Mouse (Mus musculus) kidney, adult 2 months (tissue): ENCODE measurements around the gene Lrrc38. TPM values are rescaled to one million over a fixed set of nuclear protein-coding genes. Genes with fewer than 3 reads are reported as not detected.

Source experiments
- DNase-seq: peaks from one replicate; pipeline ENCODE4 v3.0.0; 2021
- H3K27ac ChIP-seq: fragments of 200-500 bp; 2 replicates; pipeline ENCODE4 v1.5.1; 2012; ENCODE audit warnings: low read depth, low read length, control low read depth, inconsistent platforms; ENCODE audit not compliant: insufficient read depth
- H3K27me3 ChIP-seq: fragments of 200-500 bp; replicated peaks from 2 replicates; pipeline ENCODE4 v1.6.1; 2012; ENCODE audit warnings: mild to moderate bottlenecking, moderate library complexity, low read length, inconsistent platforms; ENCODE audit not compliant: control insufficient read depth, insufficient read depth
- H3K36me3 ChIP-seq: fragments of 200-500 bp; 2 replicates; pipeline ENCODE4 v1.6.1; 2012; ENCODE audit warnings: mild to moderate bottlenecking, moderate library complexity, low read length, inconsistent platforms; ENCODE audit not compliant: control insufficient read depth, insufficient read depth
- H3K4me1 ChIP-seq: fragments of 200-500 bp; 2 replicates; pipeline ENCODE4 v1.6.1; 2011; ENCODE audit warnings: low read length; ENCODE audit not compliant: control insufficient read depth, insufficient read depth
- H3K4me3 ChIP-seq: fragments of 200-500 bp; 2 replicates; pipeline ENCODE4 v1.5.1; 2011; ENCODE audit warnings: mild to moderate bottlenecking, low read depth, low read length, control low read depth; ENCODE audit not compliant: insufficient read depth
- CTCF ChIP-seq: fragments of 200-500 bp; conservative IDR thresholded peaks from 2 replicates; pipeline ENCODE4 v1.5.1; 2011; ENCODE audit warnings: low read depth, mild to moderate bottlenecking, control low read depth, low read length, moderate library complexity, mixed read lengths; ENCODE audit not compliant: insufficient read depth, insufficient read length
- POLR2A ChIP-seq: fragments of 200-500 bp; IDR thresholded peaks from one replicate; pipeline ENCODE4 v1.6.1; 2011; ENCODE audit warnings: low read depth, low read length, control low read depth
- WGBS: fragments of 180-500 bp; shearing (Covaris S2); methylation state at CpG from one replicate; pipeline ENCODE4 v1.1.7; 2018; 5-methylcytosine and 5-hydroxymethylcytosine counted together
- polyA plus RNA-seq: library from polyadenylated mRNA; depleted of rRNA; stranded (reverse); fragments of >200 nt; gene quantifications from 2 replicates; pipeline ENCODE4 v1.2.3, GENCODE M21; 2012

Gene Lrrc38
- polyA plus RNA-seq, 1 experiment = 0.06 TPM

GRCm38 (mm10) chr4:143350047-143351015, 774 bp downstream of the Lrrc38 start:
- Histone ChIP-seq H3K27ac (no peak overlapping the region), H3K36me3 (no peaks in the 10 kb centered on the region), H3K4me3 (no peak overlapping the region), H3K27me3 (no peaks in the 10 kb centered on the region), H3K4me1 (no peaks in the 10 kb centered on the region)
- no peak for DNase-seq
- WGBS = 5% methylated on average over 72 of the region's 72 CpGs
- no peak for TF ChIP-seq POLR2A
- no peak for TF ChIP-seq CTCF

DNA sequence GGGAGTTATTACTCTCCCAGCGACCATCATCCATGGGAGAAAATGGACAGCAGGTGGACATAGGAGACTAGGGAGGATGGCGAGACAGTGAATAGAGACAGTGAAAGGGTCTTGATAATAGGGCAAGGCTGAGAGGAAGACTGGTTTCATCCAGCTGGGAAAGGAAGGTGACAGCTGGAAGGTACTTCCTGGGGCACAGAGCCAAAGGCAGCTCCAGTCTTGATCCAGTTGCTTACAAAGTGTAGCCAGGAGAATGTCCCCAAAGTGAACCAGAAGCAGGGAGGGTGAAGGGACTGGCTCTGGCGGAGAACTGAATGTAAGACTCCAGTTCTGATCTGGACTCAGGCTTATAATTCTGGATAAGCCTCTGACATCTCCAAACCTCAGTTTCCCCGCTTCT, 2.7 kb downstream of the Lrrc38 start:
- WGBS = 82% methylated on average over 4 of the region's 4 CpGs
- DNase-seq = no peak

GRCm38 (mm10) chr4:143361520-143361919, 12.0 kb downstream of the Lrrc38 start:
- no peak overlapping the region for H3K4me3 ChIP-seq
- no peak for TF ChIP-seq POLR2A
- TF ChIP-seq CTCF = no peak
- WGBS = 71% methylated on average over 10 of the region's 10 CpGs
- no peaks in the 10 kb centered on the region for H3K27me3 ChIP-seq
- no peak for DNase-seq
- H3K27ac ChIP-seq = no peak overlapping the region
- H3K4me1 ChIP-seq = no peaks in the 10 kb centered on the region
- no peaks in the 10 kb centered on the region for H3K36me3 ChIP-seq

More for the DNA sequence above, 2.7 kb downstream of the Lrrc38 start:
- Histone ChIP-seq H3K4me1 (no peaks in the 10 kb centered on the region), H3K27me3 (no peaks in the 10 kb centered on the region), H3K36me3 (no peaks in the 10 kb centered on the region), H3K4me3 (no peak overlapping the region), H3K27ac (no peak overlapping the region)
- TF ChIP-seq CTCF (no peak), POLR2A (no peak)

- Histone ChIP-seq H3K4me1 (no peaks in the 10 kb centered on the region), H3K27ac (no peak overlapping the region), H3K36me3 (no peaks in the 10 kb centered on the region), H3K27me3 (no peaks in the 10 kb centered on the region), H3K4me3 (no peak overlapping the region)
- 54% methylated on average over 15 of the region's 15 CpGs for WGBS
- TF ChIP-seq CTCF (no peak), POLR2A (no peak)
- no peak for DNase-seq
Measured at GRCm38 (mm10) chr4:143366415-143367041, 17.0 kb downstream of the Lrrc38 start.

DNA sequence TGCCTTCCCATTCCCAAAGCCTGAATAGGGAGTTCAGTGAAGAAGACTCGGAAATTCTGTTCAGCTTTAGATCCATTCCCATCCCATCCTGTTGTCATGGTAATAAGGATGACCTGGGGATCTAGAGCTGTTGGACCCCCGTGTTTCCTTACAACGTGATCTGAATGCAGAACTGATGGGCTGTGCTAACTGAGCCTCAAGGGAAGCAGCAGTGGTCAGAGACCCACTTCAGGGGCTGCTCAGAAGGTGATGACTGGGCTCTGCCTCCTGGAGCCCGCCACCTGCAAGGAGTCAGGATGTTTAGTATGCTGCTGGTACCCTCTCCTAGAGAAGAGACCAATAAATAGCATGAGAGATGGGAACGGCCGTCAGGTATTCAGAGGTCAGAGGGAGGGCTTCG, 29.9 kb downstream of the Lrrc38 start:
- Histone ChIP-seq H3K4me1 (no peaks in the 10 kb centered on the region), H3K36me3 (no peaks in the 10 kb centered on the region), H3K4me3 (no peak overlapping the region), H3K27me3 (no peaks in the 10 kb centered on the region; the same call in 1 of the 2 replicates), H3K27ac (no peak overlapping the region)
- WGBS = 31% methylated on average over 7 of the region's 7 CpGs
- no peak for TF ChIP-seq CTCF
- TF ChIP-seq POLR2A = no peak
- no peak for DNase-seq

- no peak overlapping the region for H3K4me3 ChIP-seq
- TF ChIP-seq CTCF (no peak), POLR2A (no peak)
- no peak for DNase-seq
- WGBS = 27% methylated on average over 15 of the region's 15 CpGs
- H3K36me3 ChIP-seq = no peaks in the 10 kb centered on the region
- H3K4me1 ChIP-seq = no peaks in the 10 kb centered on the region
- H3K27me3 ChIP-seq = no peaks in the 10 kb centered on the region; the same call in 1 of the 2 replicates
- H3K27ac ChIP-seq = no peak overlapping the region
Measured at GRCm38 (mm10) chr4:143379931-143380715, 30.6 kb downstream of the Lrrc38 start.
